Mouse (Mus musculus) induced T-regulatory cell, adult 2 months (primary cell): ENCODE data around the gene Vwa1.

ENCODE experiments used
- DNase-seq: peaks from one replicate; pipeline ENCODE4 v3.0.0-alpha.2; 2012; ENCODE audit warnings: low read depth

The Vwa1 gene

GRCm38 (mm10) chr4:155780895-155781294 is 6.4 kb upstream of the Vwa1 start:
- DNase-seq, result no peak

DNA sequence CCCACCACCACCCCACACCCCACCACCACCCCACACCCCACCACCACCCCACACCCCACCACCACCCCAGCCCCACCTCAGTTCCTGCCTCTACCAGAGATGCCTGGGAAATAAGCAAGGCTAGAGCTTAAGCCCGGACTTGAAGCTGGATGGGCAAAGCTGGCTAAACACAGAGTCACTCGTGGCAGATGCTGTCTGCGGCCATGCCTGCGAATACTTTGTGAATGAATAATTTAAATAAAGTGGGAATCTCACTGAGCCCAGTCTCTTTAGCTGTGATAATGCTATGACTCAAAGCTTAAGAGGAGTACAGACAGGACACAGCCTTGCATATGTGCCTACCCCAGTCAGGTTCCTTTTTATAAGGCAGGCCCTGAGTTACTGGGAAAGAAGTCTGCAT is 5.0 kb upstream of the Vwa1 start:
- no peak for DNase-seq

- DNase-seq, result no peak
Measured at GRCm38 (mm10) chr4:155777816-155778215, 3.3 kb upstream of the Vwa1 start.

- DNase-seq, result no peak
Measured at GRCm38 (mm10) chr4:155776704-155777335, 2.3 kb upstream of the Vwa1 start.

DNA sequence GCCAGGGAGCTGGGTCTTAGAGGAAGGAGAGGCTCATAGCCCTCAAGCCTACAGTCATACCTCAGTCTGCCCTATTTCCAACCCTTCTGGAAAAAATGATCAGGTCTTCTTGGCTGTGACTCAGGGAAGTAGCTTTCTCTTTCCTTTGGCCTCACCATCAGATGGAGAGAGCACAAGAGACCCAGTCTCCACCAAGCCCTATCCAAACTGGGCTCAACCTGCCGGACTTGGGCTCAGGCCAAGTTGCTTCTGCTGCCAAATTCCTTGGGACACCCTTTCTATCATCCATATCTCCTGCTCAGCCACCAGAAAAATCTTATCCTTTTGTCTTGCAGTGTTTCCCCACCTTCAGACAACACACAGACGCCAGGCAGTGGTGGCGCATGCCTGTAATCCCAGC is 1.4 kb upstream of the Vwa1 start:
- no peak for DNase-seq

GRCm38 (mm10) chr4:155774971-155775740 is 658 bp upstream of the Vwa1 start:
- peak; percentile 24 for DNase-seq

DNA sequence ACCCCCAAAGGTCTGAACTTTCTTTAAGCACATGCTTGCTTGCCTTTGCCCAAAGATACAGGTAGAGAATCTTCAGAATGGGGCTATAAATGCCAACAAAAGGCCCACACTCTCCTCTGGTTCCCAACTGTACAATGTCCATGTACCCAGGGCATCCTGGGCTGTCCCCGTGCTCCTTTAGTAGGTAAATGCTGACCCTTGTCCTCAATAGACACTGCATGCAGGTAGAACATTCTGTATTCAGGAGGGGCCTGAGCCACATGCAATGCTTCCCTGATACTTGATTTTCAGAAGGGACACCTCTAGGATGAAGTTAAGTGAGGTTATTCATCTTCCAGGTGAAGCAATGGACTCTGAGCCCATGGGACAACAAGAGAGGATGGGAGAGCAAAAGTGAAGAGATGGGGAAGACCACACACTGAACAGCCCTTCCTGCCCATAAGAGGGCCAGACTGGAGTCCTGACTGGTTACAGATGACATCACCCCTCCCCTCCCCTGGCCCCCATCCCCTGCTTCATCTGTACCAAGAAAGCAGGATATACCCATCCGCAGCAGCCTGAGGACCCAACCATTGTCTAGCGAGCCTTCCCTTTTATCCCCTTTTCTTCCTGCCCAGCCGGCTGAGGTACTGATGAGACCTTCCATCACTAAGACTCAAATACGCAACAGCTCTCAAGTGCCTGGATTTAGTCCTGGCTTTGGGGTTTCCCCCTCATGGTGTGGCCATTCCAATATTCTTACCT is 991 bp downstream of the Vwa1 start:
- DNase-seq, result peak; percentile 30

DNA sequence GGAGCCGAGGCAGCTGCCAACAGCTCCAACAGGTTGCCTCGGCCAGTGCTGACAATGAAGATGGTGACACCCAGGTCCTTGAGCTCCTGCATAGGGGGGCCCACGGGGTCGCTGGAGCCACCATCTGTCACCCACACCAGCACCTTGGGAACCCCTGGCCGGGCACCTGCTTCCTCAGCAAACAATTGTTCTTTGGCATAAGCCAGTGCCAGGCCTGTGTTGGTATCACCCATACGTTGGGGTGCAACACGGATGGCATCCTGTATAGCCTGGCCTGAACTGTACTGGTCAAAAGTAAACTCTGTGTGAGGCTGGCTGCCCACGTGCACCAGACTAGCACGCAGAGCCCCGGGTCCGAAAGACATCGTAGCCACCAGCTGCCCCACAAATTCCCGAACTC is 1.7 kb downstream of the Vwa1 start:
- DNase-seq, result no peak

- DNase-seq, result no peak
Measured at GRCm38 (mm10) chr4:155771706-155772105, 2.8 kb downstream of the Vwa1 start.

DNA sequence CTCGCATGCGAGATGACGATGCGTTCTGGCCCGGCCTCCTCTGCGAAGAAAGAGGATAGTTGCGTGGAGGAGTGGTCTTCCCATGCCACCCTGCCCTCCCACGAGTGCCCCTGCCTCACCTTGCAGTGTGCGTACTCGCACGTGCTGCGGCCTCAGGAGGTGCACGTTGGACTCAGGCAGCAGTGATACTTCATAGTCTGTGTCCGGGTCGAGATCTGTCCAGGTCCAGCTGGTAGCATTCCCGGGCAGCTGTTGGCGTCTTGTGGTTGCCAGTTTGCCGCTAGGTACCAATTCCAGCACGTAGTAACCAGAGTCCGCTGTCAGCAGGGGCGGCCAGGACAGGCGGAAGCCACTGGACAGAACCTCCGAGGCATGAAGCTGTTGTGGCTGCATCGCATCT is 3.9 kb downstream of the Vwa1 start:
- no peak for DNase-seq

DNA sequence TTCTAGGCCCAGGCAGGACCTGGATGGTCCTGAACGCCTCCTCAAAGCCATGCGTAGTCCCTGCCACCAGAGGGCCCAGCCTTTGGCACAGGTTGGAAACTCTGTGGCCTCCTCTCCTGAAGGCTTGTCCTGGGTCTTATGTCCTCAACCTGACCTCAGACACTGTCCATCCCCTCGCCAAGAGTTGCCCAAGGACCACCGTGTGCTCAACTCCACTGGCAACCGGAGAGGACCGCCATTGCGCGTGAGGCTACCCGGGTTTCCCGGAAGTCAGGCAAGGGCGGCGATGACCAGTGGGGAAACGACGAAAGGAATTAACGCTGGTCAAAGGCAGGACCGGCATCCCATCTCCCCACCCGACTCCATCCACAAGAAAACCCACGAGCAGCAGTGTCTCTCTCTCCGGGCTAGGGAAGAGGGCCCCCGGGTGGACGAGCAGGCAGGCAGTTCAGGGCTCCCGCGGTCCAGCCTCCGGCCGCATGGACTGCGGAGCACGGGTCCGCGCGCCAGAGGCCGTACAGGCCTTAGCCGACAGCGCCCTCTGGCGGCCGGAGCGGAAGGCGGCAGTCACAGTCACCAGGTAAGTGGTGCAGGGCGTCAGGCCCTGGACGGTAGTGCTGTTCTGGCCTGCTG is 4.5 kb downstream of the Vwa1 start:
- DNase-seq, result peak; percentile 88

GRCm38 (mm10) chr4:155769496-155769879 is 5.0 kb downstream of the Vwa1 start:
- DNase-seq, result no peak

DNA sequence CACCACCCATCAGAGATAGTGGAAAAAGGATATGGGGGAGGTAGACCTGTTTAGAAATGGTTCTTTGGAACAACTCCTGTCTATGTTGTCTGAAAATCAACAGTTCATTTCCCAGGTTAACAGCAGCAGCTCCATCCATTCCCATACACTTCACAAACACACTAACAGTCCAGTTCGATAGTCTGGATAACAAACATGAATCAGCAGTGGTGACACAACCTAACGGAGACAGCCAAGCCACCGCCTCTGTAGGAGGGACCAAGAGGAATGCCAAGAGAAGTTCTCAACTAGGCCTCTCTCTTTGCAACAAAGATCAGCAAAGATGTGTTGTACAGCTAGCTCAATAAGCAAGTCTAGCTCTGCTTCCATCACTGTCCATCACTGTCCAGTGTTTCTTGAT is 12.1 kb downstream of the Vwa1 start:
- DNase-seq, result no peak

- DNase-seq, result no peak
Measured at GRCm38 (mm10) chr4:155761356-155762099, 13.0 kb downstream of the Vwa1 start.

DNA sequence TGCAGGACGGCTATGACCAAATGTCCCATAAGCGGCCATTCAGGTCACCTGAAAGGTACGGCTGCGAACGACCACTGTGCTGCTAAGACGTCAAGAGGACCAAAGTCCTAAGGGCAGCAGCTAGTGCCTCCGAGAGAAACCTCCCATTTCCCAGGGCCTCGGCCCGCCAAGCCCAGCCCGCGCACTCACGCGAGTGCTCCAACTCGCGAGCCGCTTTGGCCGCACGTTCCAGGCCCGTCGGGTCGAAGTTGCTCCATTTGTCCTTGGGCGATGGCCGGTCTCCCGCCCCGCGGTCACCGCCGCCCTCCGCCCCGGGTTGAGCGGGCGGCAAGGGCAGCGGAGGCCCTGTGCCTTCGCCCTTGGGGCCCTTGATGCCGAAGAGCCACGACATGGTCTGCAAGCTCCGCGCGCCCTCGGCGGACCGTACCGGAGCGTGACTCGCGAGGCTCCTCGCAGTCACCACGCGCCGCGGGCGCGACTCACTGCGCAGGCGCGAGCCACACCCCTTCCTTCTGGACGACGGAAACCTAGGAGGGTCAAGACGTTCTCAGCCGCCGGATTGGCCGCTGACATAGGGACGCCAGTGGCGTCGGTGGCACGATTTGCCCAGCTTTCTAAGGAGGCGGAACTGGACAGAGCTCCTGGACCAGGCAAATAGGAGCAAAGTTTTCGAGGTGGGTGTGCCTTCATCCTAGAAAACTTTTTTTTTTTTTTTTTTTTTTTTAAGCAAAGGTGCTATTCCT is 13.7 kb downstream of the Vwa1 start, which contains the start of gene Atad3a:
Gene Atad3a (minus strand): TSS at position 481 of the 743 bp plus-strand sequence.
- DNase-seq, result peak; percentile 96

DNA sequence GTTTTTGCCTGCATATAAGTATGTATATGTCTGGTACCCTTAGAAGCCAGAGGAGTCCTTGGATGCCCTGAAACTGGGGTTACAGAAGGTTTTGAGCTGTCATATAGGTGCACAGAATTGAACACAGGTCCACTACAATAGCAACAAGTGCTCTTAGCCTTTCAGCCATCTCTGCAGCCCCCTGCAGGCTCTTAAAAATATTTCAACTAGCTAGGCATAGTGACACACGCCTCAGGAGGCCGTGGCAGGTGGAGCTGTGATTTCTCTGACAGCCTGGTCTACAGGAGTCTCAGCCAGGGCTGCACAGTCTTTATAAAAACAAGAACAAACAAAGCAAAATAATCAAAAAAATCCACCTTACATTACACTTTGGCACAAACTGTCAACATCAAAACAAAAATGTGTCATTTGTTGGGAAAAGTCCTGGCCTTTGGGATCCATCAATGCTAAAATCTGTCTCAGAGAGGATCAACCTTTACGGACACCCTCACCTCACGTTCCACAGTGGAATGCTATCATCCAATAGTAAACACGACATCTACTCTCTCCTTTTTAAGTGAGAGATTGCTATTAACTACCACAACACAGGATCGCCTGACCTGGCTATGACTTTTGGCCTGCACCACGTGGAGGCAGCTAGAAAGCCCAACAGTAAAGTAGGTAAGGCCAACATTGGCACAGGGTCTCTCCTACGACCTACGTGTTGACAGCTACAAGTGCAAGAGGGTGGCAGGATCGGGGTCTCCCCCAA is 14.5 kb downstream of the Vwa1 start:
- DNase-seq, result peak; percentile 75

DNA sequence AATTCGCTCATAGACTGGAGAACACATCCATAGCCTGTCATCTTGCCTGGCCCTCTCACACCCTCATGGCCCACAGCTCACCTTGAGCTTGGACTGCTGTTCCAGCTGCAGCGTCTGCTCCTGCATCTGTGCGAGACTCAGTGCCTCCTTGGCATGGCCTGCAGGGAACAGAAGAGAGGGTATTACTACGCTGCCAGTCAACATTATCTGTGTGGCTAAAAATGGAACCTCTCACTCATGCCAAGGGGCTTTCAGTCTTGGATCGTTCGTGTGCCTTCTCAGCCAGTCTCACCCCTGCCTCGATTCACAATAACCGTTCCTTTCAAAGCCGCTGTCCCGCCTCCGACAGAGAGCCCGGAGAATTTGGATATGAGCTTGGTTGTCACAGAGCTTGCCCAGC is 17.5 kb downstream of the Vwa1 start:
- DNase-seq, result no peak

DNA sequence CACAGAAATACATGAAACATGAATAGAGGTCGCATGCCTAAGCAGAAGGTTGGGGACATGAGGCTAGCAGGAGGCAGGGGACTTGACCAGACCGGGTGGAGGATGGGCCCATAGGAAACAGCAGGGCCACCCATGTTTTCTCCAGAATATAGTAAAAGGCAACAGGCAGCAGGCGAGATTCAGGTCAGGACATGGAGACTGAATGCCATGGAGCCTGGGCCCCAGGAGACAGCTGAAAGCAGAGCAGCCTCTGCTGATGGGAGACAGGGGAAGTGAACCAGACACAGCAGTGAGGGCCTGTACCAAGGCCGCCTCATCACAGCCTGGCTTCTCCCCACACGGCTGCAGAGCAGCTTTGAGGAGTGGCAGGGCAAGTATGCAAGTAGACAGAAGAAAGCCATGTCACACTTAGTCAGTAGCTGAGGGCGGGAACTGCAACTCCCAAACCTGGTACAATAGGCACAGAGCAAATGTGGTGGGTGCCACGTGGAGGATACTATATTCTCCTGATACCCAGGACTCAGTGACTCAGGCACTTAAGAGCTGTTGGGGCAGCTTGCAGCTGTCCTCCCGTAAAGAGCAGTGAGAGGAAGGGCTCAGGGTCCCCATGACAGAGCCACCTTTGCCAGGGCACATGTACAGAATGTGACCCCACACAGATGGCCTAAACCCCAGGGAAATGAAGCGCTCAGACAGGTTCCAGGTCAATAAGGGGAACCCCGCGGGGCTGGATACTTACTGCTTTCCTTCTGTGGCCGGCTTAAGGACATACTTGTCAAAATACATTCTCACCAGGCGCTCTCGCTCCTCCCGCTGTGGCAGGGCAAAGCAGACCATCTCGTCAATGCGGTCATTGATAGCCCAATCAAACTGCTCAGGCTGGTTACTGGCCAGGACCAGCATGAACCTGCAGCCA is 27.7 kb downstream of the Vwa1 start:
- DNase-seq, result no peak

DNA sequence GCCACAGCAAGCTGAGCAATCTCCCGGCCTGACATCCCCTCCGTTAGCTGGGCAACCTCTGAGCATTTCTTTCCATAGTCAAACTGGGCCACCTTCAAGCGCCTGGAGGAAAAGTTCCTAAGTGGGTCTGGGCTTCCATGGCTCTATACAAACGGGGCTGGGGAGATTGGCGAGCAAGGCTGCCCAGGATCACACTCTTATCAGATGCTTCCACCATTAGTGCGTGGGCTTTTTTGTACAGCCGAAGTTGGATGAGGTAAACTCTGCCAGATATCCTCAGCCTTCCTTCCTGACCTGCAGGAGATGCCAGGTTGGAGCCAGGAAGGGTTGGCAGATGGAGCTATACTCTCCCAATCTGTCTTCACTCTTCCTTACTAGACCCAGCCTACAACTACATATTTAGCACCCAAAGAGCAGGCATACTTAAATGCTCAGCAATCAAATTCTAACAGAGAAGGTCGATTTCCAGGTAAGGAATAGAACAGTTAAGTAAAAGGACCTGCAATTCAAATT is 28.4 kb downstream of the Vwa1 start:
- DNase-seq, result no peak
